Mouse (Mus musculus): ENCODE data around the gene Nhsl1.
"Not testable (repeated sequence)": the region's sequence is repeated elsewhere in the genome, so short reads cannot be mapped to it uniquely, and the experiment has no call there.

The Nhsl1 gene

DNA sequence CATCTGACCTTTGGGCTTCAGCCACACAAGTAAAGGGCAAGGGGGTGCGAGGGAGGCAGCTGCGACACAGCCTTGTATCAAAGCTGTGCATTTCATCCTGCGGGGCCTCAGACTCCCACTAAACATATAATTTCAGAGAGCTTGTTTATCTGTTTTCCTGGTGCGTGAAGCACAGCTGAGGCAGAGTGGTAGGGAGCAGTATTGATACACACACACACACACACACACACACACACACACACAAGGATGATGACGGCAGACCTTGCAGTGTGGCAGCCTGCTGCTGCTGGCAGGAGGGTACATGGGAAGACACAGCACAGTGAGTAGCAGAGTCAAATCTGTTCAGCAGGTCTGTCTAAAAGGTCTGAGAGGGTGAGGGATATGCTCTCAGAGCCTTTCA is 85.9 kb downstream of the Nhsl1 start:
- no peak for DNase-seq

DNA sequence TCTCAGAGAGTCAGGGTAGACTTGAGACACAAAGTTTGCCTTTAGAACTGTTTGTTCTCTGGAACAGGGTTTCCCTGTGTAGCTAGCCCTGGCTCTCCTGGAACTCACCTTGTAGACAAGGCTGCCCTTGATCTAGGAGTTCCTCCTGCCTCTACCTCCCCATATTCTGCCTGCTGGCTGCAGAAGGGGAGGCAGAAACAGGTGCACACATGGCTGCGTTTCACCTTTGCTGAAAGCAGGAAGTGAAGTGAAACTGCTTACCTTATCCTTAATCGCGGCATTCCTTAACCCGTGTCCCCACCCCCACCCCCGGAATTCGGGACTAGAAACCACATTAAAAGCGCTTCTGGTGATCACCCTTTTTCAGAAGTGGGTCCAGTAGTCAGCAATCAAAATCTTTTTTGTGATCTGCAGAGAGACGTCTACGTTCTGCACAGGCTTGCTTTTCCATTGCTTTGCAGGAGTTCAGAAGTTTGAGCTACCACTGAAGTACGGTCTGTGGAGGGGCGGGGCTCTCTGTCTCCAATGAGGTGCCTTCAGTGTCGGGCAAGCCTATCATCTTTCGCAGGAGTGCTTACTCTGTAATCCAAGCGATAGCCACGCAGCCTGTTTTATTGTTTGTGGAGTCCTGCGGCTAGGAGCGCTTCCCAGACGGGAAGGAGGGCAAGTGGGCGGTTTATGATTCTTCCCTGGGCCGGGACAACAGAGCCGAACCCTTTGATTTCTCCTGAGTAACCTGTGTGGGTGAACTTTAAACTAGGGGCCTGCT is 88.5 kb downstream of the Nhsl1 start:
- DNase-seq, result peak; percentile 81

DNA sequence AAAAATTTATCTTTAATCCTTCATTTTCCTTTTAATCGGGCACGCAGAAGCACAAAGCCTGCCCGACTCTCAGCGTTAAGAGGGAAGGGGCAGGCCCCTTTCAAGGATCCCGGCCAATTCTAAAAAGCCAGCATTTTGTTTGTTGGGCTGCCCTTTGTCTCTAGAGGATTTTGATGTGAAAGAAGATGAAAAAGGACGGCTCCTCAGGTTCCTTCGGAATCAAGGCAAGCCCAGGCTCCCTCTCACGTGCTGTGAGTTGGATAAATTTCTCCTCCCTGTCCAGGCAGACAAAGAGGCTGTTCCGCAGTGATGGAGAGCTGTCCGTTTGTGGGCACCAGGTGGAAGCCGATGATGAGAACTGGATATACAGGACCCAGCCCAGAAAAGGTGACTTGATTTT is 89.3 kb downstream of the Nhsl1 start:
- no peak for DNase-seq

DNA sequence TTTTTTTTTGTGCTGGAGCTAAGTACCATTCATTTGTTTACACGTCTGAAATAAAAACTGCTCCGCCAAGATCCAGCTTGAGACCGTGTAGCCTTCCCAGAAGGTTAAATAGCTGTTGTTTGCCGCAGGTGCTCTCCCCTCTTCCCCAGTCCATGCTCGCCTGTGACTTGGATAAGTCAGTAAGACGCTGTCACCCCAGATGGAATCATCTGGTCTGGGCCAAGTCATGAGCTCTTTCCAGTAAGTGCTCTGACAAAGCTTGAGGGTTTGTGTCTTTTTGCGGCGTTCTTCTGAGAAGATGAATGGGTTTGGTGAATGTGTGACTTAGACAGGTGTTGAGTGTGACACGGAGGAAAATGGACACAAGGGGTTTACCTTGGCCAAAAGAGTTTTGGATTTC is 89.8 kb downstream of the Nhsl1 start:
- no peak for DNase-seq

DNA sequence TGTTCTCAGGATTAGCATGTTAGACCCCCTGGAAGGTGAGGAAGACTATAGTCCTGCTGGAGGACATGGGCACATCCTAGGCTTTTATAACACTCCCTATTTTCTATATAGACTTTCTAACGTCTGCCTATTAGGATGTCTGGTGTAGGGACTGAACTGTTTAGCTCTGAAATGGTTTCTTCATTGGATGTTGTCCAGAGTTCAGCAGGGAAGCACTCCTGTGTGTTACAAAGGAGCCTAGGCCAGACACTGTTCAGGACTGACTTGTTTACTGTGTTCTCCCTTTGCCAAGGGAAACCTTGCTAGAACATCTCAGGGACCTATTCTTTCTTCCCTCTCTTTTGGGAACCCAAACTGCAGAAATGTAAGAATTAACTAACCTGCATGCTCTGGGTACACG is 90.3 kb downstream of the Nhsl1 start:
- no peak for DNase-seq

DNA sequence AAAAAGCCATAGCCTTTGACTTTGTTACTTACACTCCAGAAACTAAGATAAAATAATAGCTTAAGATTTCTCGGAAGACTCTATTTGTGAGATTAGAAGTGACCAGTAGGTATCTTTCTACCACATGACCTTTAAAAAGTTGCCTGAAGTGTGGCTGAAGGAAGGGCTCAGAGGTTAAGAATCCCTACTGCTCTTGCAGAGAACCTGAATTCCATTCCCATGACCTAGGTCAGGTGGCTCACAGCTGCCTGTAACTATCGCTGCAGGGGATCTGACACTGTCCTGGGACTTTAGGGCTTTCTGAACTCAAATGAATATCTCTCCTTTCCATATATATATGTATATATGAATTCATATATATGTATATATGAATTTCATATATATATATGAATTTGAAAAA is 92.5 kb downstream of the Nhsl1 start:
- no peak for DNase-seq

DNA sequence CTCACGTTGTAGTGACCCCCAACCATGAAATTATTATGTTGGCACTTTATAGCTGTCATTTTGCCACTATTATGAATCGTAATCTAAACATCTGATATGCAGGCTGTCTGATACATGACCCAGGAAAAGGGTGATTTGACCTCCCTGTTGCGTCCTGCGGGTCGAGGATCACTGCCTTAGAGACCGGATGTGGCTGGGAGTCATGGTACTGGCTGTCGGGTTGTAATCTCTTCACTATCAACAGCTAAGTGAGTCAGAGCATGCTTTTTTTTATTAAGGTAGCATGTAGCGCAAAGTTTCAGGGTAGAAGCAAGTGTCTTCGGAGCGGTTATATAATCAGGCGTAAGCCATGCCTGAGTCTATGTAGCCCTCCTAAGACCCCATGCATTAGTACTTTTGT is 97.2 kb downstream of the Nhsl1 start:
- DNase-seq, result no peak

DNA sequence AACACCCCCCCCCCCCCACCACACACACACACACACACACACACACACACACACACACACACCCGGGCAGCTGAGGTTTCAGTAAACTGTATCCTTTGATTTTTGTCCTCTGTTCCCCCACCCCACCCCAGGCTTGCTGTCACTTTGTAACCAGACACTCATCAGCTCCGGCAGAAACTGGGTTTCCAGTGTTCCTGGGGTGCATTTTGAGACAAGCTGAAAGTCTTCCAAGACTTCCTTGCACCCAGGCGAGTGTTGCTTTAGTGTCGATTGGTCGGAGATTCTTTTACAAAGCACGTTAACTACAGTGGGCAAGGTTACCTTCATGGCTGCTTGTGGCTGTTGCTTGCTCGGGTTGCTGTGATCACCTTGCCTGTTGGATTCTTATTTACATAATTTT is 99.4 kb downstream of the Nhsl1 start:
- no peak for DNase-seq

DNA sequence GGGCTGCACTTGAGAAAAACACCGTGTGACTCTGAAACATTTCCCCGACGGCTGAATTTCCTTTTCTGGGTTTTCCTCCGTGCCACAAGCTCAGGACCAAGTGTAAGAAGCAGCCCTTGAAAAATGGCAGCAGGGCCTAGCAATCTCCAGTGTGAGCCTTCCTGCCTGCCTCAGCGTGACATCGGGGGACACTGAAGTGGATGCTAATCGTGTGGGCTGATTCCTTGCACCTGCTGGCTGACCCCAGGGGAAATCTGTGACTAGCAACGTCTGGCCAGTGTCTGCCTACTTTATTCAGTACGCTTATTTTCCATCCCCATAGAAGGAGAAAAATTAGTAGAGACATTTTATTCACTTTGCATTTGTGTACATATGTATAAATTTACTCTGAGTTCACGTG is 100.7 kb downstream of the Nhsl1 start:
- DNase-seq, result no peak

DNA sequence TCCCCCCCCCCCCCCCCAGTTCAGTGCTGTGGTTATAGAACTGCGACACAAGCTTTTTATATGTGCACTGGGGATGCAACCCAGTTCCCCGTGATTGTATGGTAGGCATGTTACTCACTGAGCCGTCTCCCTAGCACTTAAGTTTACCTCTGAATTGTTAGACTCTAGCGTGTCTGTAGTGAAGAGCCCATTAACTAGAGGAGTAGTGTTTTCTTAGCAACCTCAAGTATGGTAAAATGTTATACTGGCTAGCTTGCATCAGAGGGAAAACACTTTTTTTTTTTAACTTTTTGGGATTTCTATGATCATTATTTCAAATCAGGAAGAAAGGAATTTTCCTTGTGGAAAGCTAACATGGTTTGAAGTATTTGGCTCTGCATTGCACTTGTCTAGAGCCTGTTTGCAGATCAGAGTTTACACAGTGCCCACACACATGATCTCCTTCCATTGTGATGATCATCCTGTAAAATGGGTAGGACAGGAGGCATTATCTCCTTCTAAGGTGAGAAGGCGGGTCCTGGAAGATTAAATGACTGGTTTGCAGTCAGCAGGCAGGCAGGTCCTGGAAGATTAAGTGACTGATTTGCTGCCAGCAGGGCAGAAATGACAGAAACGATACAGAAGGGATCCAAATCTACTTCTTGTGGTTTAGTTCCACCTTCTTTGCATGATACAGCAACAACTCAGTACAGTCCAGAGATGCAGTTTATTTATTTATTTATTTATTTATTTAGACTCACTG is 101.6 kb downstream of the Nhsl1 start:
- no peak for DNase-seq

DNA sequence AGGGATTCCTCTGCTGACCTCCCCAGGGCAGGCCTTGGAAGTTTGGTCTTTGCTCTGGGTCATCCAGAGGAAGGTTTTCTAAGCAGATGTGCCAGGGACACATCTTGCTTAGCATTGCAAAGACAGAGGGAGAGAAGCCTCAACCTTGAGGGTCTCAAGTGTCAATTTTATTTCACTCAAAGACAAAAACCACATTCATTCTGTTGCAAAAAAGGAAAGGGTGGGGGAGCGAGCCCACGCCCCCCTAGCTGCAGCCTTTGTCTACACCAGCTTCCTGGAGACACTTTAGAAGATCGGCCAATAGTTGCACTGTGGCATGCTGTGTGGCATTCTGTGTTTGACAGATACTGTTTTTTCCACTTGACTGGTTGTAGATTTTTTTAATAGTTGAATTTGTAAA is 104.2 kb downstream of the Nhsl1 start:
- peak; percentile 13 for DNase-seq

DNA sequence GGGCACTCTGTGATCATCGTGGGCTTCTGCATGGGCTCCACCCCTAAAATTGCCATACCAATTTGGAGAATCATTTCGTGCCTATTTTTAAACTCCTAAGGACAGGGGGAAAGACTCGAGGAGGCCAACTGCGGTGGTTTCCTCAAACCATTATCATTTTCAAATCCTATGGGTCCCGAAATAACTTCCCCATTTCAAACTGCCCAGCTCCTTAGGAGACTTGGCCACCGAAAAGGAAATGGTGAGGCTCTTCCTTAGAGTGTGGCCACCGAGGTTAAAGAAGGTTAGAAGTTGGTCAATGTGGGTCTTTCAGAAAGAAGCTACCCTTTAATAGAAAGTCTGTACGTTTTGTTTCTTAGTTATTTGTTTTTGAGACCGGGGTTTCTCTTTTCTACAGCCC is 104.8 kb downstream of the Nhsl1 start:
- DNase-seq, result no peak

DNA sequence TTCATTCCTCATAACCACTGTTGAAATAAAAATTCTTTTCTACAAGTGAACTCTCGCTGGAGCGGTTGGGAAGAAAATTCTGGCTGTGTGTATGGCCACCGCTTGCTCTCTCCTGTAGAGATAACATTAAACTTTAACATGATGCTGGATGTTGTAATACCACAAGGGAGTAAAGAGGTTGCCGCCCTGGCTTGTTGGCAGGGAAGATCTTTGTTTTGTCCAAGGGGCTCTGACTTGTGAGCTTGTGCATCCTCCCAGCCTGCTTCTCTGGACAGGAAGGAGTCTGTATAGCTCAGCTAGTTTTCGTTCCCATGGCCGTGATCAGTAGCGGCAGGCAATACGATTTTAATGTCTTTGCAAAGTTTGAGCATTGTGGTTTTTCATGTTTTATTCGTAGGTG is 109.1 kb downstream of the Nhsl1 start:
- DNase-seq, result no peak

DNA sequence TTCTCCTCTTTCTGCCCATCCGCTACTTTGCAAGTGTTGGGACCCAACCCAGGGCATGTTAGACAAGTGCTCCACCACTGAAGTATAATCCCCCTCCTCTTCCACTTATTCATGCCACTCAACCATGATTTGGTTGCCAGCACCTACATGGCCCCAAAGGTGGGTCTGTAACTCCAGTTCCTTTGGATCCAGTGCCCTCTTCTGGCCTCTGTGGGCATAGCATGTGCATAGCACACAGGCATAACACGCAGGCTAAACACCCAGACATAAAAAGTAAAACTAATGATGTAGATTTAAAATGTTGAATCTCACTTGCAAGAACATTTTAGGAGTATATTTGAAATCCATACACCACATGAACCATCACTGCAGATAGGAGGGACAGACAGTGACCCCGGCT is 110.7 kb downstream of the Nhsl1 start:
- DNase-seq, result peak; percentile 27

DNA sequence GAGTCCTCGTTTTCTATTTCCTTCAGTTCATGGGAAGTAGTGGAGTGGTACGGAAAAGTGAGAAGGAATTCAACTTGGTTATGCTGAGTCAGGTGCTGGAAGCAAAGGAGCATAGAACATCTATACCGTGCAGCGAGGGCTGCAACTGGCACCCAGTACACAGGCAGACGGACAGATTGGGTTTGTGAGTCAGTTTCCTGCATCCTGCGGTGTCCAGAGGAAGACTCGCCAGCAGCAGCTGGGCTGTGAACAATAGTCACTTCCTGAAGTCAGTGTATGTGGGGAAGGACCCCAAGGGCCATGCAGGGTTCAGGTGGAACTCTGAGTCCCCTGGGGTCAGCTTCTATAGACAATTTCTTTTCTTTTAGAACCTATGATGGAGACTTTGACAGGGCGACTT is 111.4 kb downstream of the Nhsl1 start:
- no peak for DNase-seq

DNA sequence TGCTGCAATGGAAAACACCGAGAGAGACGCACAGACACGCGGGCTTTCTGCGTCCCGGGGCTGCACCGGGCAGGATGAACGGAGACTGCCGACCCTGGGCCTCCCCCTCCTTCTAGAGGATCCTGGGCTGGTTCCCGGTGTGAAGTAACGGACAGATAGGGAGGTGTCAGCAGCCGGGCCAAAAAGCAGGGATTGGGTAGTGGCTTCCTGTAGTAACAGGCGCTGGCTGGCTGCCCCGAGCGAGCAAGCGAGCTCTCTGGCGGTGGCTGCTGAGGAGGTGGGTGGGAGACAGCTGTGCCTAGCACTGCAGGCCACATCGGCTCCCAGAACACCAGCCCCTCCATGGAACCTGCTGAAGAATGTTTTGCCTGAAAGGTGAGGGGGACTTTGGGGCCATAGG is 112.2 kb downstream of the Nhsl1 start:
- DNase-seq, result peak; percentile 53

DNA sequence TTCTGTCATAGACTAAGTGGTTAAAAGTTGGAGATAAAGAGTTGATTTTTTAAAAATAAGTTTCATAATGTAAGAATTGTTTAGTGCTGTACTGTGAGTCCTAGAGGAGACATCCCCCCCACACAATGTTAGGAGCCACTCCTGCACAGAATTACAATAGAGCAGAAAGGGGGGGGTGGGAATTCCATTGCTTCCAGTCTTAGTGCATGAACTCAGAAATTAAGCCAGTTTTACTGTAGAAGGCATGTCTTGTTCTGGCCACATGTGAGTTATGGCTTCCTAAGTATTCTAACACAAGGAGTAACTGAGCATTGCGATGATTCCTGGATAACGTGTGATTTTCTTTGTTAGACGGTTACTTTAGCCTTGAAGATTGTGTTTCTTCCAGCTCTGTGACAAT is 112.8 kb downstream of the Nhsl1 start:
- DNase-seq, result no peak

DNA sequence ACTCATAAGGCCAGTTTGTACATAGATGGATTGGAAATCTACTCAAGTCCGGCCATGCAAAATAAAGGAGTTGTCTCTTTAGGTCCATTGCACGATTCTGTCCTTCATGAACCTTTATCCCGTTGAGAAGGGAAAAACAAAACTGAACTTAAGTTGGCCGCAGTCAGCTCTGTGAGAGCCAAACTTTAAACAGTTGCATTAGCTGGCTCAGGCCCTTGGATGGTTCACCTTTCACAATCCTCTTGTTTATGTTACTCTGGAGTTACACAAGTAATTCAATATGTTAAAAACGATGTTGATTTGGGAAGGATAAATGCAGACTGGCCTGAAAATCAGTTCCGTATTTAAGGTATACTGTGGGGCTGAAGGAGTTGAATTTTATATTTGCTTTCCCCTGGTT is 116.7 kb downstream of the Nhsl1 start:
- no peak for DNase-seq

DNA sequence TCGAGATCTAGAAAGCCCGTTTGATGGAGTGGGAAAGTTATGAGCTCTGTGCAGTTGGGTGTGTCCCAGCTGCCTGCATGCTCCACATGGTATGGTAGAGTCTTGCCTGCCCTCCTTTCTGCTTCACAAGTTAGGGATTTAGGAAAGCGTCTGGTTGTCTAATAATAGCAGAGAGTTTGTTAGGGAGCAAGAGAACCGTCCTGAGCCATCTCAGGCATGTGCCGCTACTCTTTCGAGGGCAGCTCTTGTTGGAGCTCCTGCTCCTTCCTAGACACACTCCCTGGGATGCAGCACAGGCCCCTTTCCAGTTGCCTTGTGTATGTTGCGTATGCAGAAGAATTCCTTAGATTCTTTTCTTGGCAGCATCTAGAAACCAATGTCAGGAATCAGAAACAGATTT is 117.2 kb downstream of the Nhsl1 start:
- no peak for DNase-seq

DNA sequence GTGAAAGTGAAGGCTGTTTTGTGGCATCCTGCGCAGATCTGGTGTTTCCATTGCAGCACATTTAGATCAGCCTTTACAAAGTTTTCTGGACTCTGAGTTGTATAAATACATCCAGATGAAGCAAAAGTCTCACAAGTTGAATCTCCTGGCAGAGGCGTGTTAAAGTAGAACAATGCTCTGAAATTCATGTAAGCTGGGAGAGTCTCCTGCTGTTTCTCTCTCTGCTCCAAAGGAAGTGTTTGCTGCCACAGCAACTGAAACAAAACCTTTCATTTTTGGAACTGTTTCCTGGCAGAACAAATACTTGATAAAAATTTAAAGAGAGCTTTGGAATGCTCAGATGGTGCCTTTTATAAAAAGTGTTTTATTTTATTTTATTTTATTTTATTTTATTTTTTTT is 118.8 kb downstream of the Nhsl1 start:
- no peak for DNase-seq

DNA sequence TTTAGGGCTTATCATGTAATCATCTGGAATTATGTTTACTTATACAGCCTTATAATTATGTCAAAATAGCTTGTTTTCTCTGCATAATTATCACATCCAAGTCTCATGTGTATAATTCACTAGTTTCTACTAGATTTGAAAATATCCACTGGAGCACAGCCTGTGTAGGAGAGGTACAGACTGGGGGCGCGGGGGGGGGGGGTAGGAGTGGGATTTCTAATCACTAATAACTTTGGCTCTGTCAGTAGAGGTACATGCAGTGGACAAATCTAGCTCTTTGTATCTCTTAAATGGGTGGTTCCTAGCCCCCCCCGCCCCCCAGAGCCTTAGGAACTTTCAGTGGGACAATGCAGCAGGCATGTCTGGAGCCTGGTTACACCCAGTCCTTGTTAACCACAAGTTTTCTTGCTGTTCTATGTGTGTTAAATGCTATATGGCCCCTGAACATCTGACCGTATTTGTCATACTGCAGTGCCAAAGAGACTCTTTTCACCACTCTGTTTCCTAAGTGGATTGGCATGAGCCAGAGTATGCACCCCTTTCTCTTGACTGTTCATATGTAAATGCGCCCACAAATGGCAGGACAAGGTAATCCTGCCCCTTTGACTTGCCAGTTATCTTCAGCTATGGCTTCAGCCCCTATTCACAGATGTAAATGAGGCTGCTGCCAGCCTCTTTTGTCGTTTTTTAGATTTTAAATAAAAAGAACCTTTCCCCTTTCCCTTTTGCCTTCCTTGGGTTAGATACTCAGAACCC is 127.0 kb downstream of the Nhsl1 start:
- no peak for DNase-seq

DNA sequence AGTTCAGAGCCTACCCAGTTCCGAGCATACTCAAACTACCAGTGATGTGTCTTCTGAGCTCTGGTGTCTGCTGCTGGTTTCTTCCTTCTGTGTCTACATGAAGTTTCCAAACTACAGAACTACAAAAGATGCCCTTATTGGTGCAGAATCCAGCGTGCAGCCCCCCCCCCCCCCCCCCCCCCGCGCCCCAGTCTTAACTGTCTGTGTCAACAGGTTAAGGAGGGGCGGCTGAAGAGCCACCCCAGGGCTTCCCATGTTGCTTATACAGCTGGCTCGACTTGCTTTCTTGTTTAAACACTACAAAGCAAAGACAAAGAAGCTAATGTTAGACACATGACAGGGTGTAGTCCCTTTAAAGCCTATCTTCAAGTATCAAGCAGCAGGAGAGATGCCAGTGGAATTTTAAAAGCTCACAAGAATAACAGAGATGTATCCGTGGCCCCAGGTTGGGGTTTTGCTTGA is 127.6 kb downstream of the Nhsl1 start:
- DNase-seq, result no peak

DNA sequence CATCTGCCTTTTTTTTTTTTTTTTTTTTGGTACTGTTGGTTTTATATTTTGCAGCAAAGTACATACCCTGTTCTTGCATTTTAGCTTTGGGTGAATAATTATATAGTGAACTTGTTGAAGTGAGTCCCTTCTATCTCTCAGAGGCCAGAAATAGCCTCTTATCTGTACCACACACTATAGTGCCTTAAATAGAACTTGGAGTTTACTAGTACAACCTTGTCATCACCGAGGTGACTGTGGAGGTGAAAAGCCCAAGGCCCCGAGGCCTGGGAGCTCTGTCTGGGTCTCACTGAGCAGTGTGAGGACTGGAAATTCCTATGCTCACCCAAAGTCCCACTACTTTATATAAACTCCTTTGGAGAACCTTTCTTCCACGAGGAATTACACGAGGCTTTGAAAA is 128.5 kb downstream of the Nhsl1 start:
- no peak for DNase-seq

DNA sequence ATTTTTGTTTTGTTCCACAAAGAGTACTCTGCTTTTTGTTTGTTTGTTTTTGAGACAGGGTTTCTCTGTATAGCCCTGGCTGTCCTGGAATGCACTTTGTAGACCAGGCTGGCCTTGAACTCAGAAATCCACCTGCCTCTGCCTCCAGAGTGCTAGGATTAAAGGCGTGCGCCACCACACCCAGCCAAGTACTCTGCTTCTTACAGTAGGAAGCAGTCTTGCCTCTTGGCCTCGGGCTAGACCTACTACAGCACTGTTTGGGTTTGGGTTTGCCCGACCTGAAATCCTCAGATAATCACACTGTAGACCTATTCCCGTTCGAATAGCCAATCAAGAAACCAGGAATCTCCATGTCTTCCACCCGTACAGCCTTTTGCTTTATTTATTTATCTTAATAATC is 130.1 kb downstream of the Nhsl1 start:
- DNase-seq, result not testable (repeated sequence)

Measured in thymus, postnatal 25 days (tissue).